Mouse (Mus musculus) G1E (cell line): ENCODE measurements at regions not wholly inside any gene's neighbourhood (a gene's known extent, or its start where the extent isn't known, plus 50 kb on each side); places are given as distances from the start of the nearest gene placed in this dataset.

Experiments used
- ATAC-seq: 2 replicates; pipeline ENCODE4 v1.8.0; 2016; ENCODE audit warnings: mild to moderate bottlenecking; ENCODE audit not compliant: insufficient number of reproducible peaks, poor library complexity, low FRiP score, severe bottlenecking; ENCODE audit errors: extremely low read depth
- DNase-seq: peaks from one replicate; pipeline ENCODE4 v3.0.0; 2012; ENCODE audit warnings: low spot score
- H3K27me3 ChIP-seq: 2 replicates; pipeline ENCODE4 v1.6.1; 2012; ENCODE audit warnings: mild to moderate bottlenecking, low read length, inconsistent platforms; ENCODE audit not compliant: insufficient read depth
- H3K36me3 ChIP-seq: replicated peaks from 2 replicates; pipeline ENCODE3; 2012; ENCODE audit warnings: mild to moderate bottlenecking, inconsistent platforms
- H3K4me1 ChIP-seq: 2 replicates; pipeline ENCODE4 v1.6.1; 2012; ENCODE audit warnings: low read depth, low read length, inconsistent platforms, mixed read lengths; ENCODE audit not compliant: insufficient read depth
- H3K4me3 ChIP-seq: 2 replicates; pipeline ENCODE4 v1.5.1; 2012; ENCODE audit warnings: low read depth, mild to moderate bottlenecking, inconsistent platforms, low read length, moderate library complexity, mixed read lengths
- H3K9me3 ChIP-seq: replicated peaks from 2 replicates; pipeline ENCODE4 v1.6.1; 2012; ENCODE audit warnings: inconsistent platforms
- CTCF ChIP-seq: IDR thresholded peaks from 2 replicates; pipeline ENCODE4 v1.5.1; 2012; ENCODE audit warnings: low read depth, low read length, inconsistent platforms, mixed read lengths
- GATA1 ChIP-seq: IDR thresholded peaks from 2 replicates; pipeline ENCODE4 v1.6.1; 2012; ENCODE audit warnings: borderline replicate concordance, low read length, inconsistent platforms, mixed read lengths
- GATA2 ChIP-seq: IDR thresholded peaks from 2 replicates; pipeline ENCODE4 v1.6.1; 2012; ENCODE audit warnings: low read depth, low read length, inconsistent platforms, borderline replicate concordance
- POLR2AphosphoS5 ChIP-seq: IDR thresholded peaks from 2 replicates; pipeline ENCODE4 v1.6.1; 2012; ENCODE audit warnings: low read depth, low read length, inconsistent platforms; ENCODE audit not compliant: insufficient replicate concordance
- TAL1 ChIP-seq: conservative IDR thresholded peaks from 2 replicates; pipeline ENCODE4 v1.6.1; 2012; ENCODE audit warnings: low read depth, low read length, inconsistent platforms, mixed read lengths

- TF ChIP-seq POLR2AphosphoS5 (no peak), GATA2 (no peak), GATA1 (no peak), CTCF (no peak), TAL1 (no peak)
- ATAC-seq: no peak
- H3K4me3 ChIP-seq: no peak overlapping the region
Measured at GRCm38 (mm10) chr2:128537425-128537824, 53.6 kb upstream of the Spdye4c start.

GRCm38 (mm10) chr2:128538736-128539135 lies 52.3 kb upstream of the Spdye4c start:
- no peaks in the 10 kb centered on the region for H3K27me3 ChIP-seq
- no peaks in the 10 kb centered on the region for H3K9me3 ChIP-seq
- H3K4me3 ChIP-seq: no peak overlapping the region
- TF ChIP-seq CTCF (no peak), GATA1 (no peak), TAL1 (no peak), GATA2 (no peak), POLR2AphosphoS5 (no peak)
- no peaks in the 10 kb centered on the region for H3K36me3 ChIP-seq
- no peak for DNase-seq
- ATAC-seq: no peak
- no peaks in the 10 kb centered on the region for H3K4me1 ChIP-seq

More at GRCm38 (mm10) chr2:128537425-128537824, 53.6 kb upstream of the Spdye4c start:
- DNase-seq: no peak
- H3K27me3 ChIP-seq: no peaks in the 10 kb centered on the region
- no peaks in the 10 kb centered on the region for H3K36me3 ChIP-seq
- no peaks in the 10 kb centered on the region for H3K4me1 ChIP-seq
- no peaks in the 10 kb centered on the region for H3K9me3 ChIP-seq
